Mouse (Mus musculus): ENCODE results near the gene Flrt3.

DNA sequence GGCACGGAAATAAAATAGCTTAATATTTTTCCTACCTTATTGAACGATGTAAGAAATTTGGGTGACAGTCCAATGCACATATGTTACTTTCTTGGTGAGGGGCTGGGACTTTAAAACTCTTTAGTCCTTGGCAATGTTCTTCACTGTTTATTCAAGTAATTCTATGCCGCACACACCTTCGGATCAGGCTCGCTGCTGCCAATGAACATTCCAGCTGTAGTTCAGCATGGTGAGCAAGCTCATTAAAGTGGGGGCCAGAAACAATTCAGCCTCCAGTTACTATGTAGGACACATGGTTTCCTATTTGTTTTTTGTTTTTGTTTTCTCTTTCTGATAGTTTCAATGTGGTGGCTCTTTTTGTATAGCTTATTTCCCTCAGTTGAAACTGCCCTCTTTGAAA is 8.6 kb downstream of the Flrt3 start:
- TF ChIP-seq CTCF (IDR thresholded peaks at IDR 0.05; ENCODE audit: low read depth) (no peak), EP300 (optimal IDR thresholded peaks at IDR 0.05) (no peak)
